Mouse (Mus musculus) kidney, adult 2 months (tissue): ENCODE results near the gene Dvl2. TPM values are rescaled to one million over a fixed set of nuclear protein-coding genes. Genes with fewer than 3 reads are reported as not detected.

ENCODE experiments used
- DNase-seq: peaks from one replicate; pipeline ENCODE4 v3.0.0; 2021
- H3K27ac ChIP-seq: fragments of 200-500 bp; 2 replicates; pipeline ENCODE4 v1.5.1; 2012; ENCODE audit warnings: low read depth, low read length, control low read depth, inconsistent platforms; ENCODE audit not compliant: insufficient read depth
- H3K27me3 ChIP-seq: fragments of 200-500 bp; replicated peaks from 2 replicates; pipeline ENCODE4 v1.6.1; 2012; ENCODE audit warnings: mild to moderate bottlenecking, moderate library complexity, low read length, inconsistent platforms; ENCODE audit not compliant: control insufficient read depth, insufficient read depth
- H3K36me3 ChIP-seq: fragments of 200-500 bp; 2 replicates; pipeline ENCODE4 v1.6.1; 2012; ENCODE audit warnings: mild to moderate bottlenecking, moderate library complexity, low read length, inconsistent platforms; ENCODE audit not compliant: control insufficient read depth, insufficient read depth
- H3K4me1 ChIP-seq: fragments of 200-500 bp; 2 replicates; pipeline ENCODE4 v1.6.1; 2011; ENCODE audit warnings: low read length; ENCODE audit not compliant: control insufficient read depth, insufficient read depth
- H3K4me3 ChIP-seq: fragments of 200-500 bp; 2 replicates; pipeline ENCODE4 v1.5.1; 2011; ENCODE audit warnings: mild to moderate bottlenecking, low read depth, low read length, control low read depth; ENCODE audit not compliant: insufficient read depth
- CTCF ChIP-seq: fragments of 200-500 bp; conservative IDR thresholded peaks from 2 replicates; pipeline ENCODE4 v1.5.1; 2011; ENCODE audit warnings: low read depth, mild to moderate bottlenecking, control low read depth, low read length, moderate library complexity, mixed read lengths; ENCODE audit not compliant: insufficient read depth, insufficient read length
- POLR2A ChIP-seq: fragments of 200-500 bp; IDR thresholded peaks from one replicate; pipeline ENCODE4 v1.6.1; 2011; ENCODE audit warnings: low read depth, low read length, control low read depth
- WGBS: fragments of 180-500 bp; shearing (Covaris S2); methylation state at CpG from one replicate; pipeline ENCODE4 v1.1.7; 2018; 5-methylcytosine and 5-hydroxymethylcytosine counted together
- polyA plus RNA-seq: library from polyadenylated mRNA; depleted of rRNA; stranded (reverse); fragments of >200 nt; gene quantifications from 2 replicates; pipeline ENCODE4 v1.2.3, GENCODE M21; 2012

Dvl2 gene
- polyA plus RNA-seq, 1 experiment, result 8.5 TPM

- Histone ChIP-seq H3K36me3 (no peaks in the 10 kb centered on the region), H3K4me1 (no peaks in the 10 kb centered on the region), H3K27ac (no peak overlapping the region), H3K4me3 (no peak overlapping the region), H3K27me3 (no peaks in the 10 kb centered on the region)
- no peak for DNase-seq
- 57% methylated on average over 11 of the region's 11 CpGs for WGBS
- TF ChIP-seq POLR2A (no peak), CTCF (no peak)
Observed at GRCm38 (mm10) chr11:70029829-70030550, 29.6 kb downstream of the Dvl2 start.

DNA sequence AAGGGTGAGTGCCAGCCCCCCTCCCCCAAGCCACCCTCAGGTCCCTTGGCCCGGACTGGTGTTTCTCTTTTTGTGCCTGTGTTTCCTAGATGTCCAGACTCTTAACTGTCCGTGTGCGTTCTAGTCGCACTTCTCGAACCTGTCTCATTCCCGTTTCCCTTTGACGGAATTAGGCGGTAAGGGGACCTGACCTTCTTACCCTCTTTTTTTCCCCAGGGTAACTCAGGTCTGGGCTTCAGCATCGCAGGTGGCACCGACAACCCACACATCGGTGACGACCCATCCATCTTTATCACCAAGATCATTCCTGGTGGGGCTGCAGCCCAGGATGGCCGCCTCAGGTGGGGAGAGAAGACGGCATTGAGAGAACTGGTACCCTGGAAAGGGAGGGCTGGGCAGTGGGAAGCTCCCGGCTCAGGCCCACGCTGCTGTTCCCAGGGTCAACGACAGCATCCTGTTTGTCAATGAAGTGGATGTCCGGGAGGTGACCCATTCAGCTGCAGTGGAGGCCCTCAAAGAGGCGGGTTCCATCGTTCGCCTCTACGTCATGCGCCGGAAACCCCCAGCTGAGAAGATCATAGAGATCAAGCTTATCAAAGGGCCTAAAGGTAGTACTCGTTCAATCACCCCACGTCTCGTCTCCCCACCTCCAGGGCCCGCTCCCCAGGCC is 30.4 kb downstream of the Dvl2 start:
- WGBS, result 95% methylated on average over 28 of the region's 28 CpGs
- Histone ChIP-seq H3K4me1 (no peaks in the 10 kb centered on the region), H3K27me3 (no peaks in the 10 kb centered on the region), H3K4me3 (no peak overlapping the region), H3K27ac (no peak overlapping the region), H3K36me3 (no peaks in the 10 kb centered on the region)
- TF ChIP-seq CTCF, result no peak
- no peak for TF ChIP-seq POLR2A
- no peak for DNase-seq

DNA sequence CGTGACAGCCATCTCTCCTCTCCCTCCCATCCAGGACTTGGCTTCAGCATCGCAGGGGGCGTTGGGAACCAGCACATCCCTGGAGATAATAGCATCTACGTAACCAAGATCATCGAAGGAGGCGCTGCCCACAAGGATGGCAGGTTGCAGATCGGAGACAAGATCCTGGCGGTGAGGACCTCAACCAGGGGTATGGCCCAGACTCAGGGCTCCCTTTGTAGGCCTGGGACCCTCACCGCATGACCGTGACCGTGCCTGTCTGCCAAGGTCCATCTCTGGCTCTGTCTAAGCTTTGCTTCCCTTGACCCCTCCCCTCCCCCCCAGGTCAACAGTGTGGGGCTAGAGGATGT is 30.9 kb downstream of the Dvl2 start:
- no peak for TF ChIP-seq POLR2A
- TF ChIP-seq CTCF, result no peak
- Histone ChIP-seq H3K4me1 (no peaks in the 10 kb centered on the region), H3K27me3 (no peaks in the 10 kb centered on the region), H3K36me3 (no peaks in the 10 kb centered on the region), H3K27ac (no peak overlapping the region), H3K4me3 (no peak overlapping the region)
- no peak for DNase-seq
- 97% methylated on average over 11 of the region's 11 CpGs for WGBS

DNA sequence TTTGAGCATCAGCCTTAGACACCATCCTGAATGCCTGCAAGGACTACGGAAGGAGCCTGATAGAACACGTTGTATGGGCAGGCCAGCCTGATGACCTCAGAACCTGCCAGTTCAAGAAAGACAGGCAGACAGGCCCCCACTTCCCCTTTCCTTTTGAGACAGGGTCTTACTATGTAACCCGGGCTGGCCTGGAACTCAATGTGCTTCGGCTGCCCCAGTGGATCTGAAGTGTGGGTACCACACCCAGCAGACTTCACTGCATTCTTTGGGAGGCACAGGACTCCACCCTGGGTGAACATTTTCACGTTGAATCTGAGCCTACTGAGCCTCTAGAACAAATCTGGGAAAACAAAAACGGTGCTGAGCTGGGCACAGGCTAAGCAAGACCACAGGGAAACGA is 37.8 kb downstream of the Dvl2 start:
- TF ChIP-seq POLR2A (no peak), CTCF (no peak)
- H3K4me1 ChIP-seq, result no peaks in the 10 kb centered on the region
- H3K27me3 ChIP-seq, result no peaks in the 10 kb centered on the region
- no peaks in the 10 kb centered on the region for H3K36me3 ChIP-seq
- H3K27ac ChIP-seq, result 0 out of 2 replicates have a peak overlapping the region, but pooled peaks have one; percentile 19
- no peak for DNase-seq
- no peak overlapping the region for H3K4me3 ChIP-seq
- WGBS, result 63% methylated on average over 7 of the region's 7 CpGs

DNA sequence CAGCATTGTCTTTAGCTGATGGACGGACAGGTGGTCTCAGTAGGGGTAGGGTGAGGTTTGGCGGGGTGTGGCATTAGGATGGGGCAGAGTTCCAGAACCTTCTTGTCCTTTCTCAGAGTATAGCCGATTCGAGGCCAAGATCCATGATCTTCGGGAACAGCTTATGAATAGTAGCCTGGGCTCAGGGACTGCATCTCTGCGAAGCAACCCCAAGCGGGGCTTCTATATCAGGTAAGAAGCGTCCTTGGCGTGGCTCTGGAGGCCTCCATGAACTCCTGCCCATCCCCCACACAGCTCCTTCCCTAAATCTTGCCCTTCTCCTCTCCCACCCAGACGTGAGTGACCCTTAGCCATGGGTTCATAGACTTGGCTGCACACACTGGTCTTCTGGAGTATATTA is 39.2 kb downstream of the Dvl2 start:
- Histone ChIP-seq H3K4me3 (no peak overlapping the region), H3K36me3 (no peaks in the 10 kb centered on the region), H3K27ac (no peak overlapping the region), H3K4me1 (no peaks in the 10 kb centered on the region), H3K27me3 (no peaks in the 10 kb centered on the region)
- TF ChIP-seq POLR2A (no peak), CTCF (no peak)
- WGBS, result 93% methylated on average over 10 of the region's 10 CpGs
- DNase-seq, result no peak

- TF ChIP-seq CTCF (no peak), POLR2A (no peak)
- DNase-seq, result no peak
- Histone ChIP-seq H3K36me3 (no peaks in the 10 kb centered on the region), H3K27ac (no peak overlapping the region), H3K4me3 (no peak overlapping the region), H3K4me1 (no peaks in the 10 kb centered on the region), H3K27me3 (no peaks in the 10 kb centered on the region)
- 87% methylated on average over 7 of the region's 7 CpGs for WGBS
Observed at GRCm38 (mm10) chr11:70040184-70040583, 39.8 kb downstream of the Dvl2 start.

GRCm38 (mm10) chr11:70042309-70043085 is 42.1 kb downstream of the Dvl2 start:
- Histone ChIP-seq H3K4me3 (no peak overlapping the region), H3K36me3 (no peaks in the 10 kb centered on the region), H3K27ac (no peak overlapping the region), H3K27me3 (no peaks in the 10 kb centered on the region), H3K4me1 (no peaks in the 10 kb centered on the region)
- TF ChIP-seq CTCF, result no peak
- TF ChIP-seq POLR2A, result no peak
- 89% methylated on average over 23 of the region's 23 CpGs for WGBS
- no peak for DNase-seq
